Mouse (Mus musculus) forebrain, embryonic 10.5 days (tissue): ENCODE measurements around the gene Tas2r118. TPM values are rescaled to one million over a fixed set of nuclear protein-coding genes. Genes with fewer than 3 reads are reported as not detected.

Experiments
- polyA plus RNA-seq: library from polyadenylated mRNA; unstranded; fragments of >200 nt; fragmentation: Nextera tagmentation; extraction: Ambion mirVana; gene quantifications from 2 replicates; pipeline ENCODE4 v1.2.1, GENCODE M21; 2016

Gene Tas2r118
- polyA plus RNA-seq, 1 experiment from 2014 or later: not detected

Other genes with a start within 250 kb of the Tas2r118 start
- 2.8 and 2.9 TPM in 2 replicates for gene Cadps2, start 130.6 kb downstream of the Tas2r118 start, polyA plus RNA-seq
- 0.05 and 0.20 TPM in 2 replicates for gene Slc13a1, start 198.0 kb upstream of the Tas2r118 start, polyA plus RNA-seq